Mouse (Mus musculus) right cerebral cortex, postnatal 25 days (tissue): Measurements from ENCODE around the gene Snapc5.

ENCODE experiments used
- DNase-seq: peaks from one replicate; pipeline ENCODE4 v3.0.0; 2022

Gene Snapc5

DNA sequence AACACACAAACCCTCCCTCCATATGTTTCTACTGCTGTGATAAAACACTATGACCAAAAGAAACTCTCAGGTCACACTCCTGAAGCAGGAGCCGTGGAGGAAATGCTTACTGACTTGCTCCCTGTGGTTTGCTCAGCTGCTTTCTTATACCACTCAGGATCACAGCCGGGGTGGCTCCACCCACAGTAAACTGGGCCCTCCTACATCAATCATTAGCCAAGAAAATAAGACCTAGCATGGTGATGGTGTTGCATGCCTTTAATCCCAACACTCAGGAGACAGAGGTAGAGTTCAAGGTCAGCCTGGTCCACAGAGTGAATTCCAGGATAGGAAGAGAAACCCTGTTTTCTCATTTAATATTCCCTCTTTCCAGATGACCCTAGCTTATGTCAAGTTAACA lies 20.8 kb downstream of the Snapc5 start:
- no peak for DNase-seq

GRCm38 (mm10) chr9:64202331-64202730 lies 23.3 kb downstream of the Snapc5 start:
- no peak for DNase-seq

- no peak for DNase-seq
Observed at GRCm38 (mm10) chr9:64202866-64203265, 23.8 kb downstream of the Snapc5 start.

- no peak for DNase-seq
Observed at GRCm38 (mm10) chr9:64207509-64208084, 28.5 kb downstream of the Snapc5 start.

- no peak for DNase-seq
Observed at GRCm38 (mm10) chr9:64214452-64214851, 35.4 kb downstream of the Snapc5 start.

DNA sequence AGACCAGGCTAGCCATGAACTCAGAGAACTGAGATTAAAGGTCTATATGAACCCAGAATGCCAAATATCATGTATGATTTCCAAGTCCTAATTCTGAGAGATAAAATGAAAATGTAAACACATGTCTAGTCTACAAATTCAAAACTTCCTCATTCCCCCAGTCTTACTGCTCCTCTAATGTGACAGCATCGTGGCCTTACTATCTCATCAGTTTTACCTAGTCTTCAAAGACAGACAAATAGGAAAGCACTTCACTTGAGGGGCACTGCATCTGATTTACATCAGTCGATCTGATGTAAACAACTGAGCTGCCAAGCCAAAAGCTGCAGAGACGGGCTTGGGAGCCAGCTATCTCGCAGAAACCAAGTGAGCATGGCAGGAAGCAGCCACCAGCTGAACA lies 37.0 kb downstream of the Snapc5 start:
- no peak for DNase-seq

- DNase-seq: no peak
Observed at GRCm38 (mm10) chr9:64216641-64217040, 37.6 kb downstream of the Snapc5 start.

- DNase-seq: no peak
Observed at GRCm38 (mm10) chr9:64217887-64218286, 38.8 kb downstream of the Snapc5 start.

DNA sequence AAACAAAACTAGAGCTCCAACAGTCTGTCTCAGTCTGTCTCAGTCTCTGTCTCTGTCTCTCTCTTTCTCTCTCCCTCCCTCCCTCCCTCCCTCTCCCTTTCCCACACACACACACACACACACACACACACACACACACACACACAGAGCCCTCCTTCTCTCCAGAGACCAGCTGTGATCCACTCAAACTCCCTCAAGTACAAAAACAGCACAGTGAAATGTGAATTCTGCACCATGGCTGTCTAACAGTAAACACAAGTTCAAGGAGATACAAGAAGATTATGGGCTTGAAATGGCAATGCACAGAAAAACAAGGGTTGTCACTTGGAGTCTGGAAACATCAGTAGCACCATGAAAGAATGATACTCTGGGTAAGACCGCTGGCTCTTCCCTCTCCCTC lies 40.2 kb downstream of the Snapc5 start:
- DNase-seq: no peak

DNA sequence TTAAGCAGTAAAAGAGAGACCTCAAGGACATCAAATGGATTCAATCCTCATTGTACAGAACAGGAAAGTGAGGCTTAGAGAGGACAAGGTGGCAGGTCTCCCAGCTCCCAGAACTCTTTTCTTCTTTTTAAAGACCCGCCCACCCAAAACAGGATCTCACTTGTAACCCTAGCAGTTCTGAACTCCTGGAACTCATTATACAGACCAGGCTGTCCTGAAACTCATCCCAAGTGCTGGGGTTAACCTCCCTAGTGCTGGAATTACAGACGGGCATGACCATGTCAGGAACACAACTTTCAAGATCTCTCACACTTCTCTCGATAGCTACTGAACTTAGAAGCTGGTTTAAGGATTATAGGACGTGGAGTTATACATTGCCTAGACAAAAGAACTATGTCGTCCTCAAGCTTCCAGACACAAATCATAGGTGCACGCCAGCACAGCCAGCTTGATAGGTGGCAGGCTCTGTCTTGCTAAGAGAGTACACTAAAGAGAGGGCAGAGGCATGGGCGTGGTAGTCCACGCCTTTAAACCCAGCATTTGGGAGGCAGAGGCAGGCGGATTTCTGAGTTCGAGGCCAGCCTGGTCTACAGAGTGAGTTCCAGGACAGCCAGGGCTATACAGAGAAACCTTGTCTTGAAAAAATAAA lies 40.8 kb downstream of the Snapc5 start:
- no peak for DNase-seq

- DNase-seq: no peak
Observed at GRCm38 (mm10) chr9:64220603-64221002, 41.5 kb downstream of the Snapc5 start.

DNA sequence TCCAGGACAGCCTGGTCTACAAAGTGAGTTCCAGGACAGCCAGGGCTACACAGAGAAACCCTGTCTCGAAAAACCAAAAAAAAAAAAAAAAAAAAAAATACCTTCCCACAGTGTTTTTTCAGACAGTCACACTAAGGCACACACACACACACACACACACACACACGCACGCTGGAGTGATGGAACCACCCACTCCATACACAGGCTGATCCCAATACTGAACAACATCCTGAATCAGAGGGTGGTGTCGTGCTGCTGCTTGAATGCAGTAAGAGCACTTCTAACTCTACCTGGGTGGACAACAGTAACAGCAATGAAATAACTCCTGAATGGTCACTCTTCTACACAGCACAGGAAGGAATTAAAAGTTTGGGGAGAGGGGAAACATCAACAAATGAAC lies 42.4 kb downstream of the Snapc5 start:
- DNase-seq: no peak

GRCm38 (mm10) chr9:64222098-64222497 lies 43.0 kb downstream of the Snapc5 start:
- DNase-seq: no peak

GRCm38 (mm10) chr9:64225805-64226204 lies 46.7 kb downstream of the Snapc5 start:
- DNase-seq: no peak

GRCm38 (mm10) chr9:64227736-64228135 lies 48.7 kb downstream of the Snapc5 start:
- DNase-seq: no peak

DNA sequence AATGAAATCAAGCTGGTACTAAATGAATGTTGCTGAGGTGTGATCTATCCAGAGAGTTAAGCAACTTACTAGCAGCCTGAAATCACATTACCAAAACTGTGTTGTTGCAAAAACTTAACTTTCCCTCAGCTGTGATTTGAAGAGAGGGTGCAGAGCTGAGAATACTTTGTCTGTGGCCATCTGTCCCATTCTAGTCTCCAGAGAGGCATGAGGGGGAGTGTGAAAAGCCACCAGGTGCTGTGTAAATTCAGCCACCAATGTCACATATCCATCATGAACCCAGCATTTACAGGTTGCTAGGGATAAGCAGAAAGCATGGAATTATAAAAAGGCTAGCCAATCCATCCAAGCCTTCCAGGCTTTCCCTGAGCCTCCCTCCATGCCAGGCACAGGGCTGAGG lies 49.9 kb downstream of the Snapc5 start:
- peak; percentile 33 for DNase-seq

- DNase-seq: no peak
Observed at GRCm38 (mm10) chr9:64231171-64231570, 52.1 kb downstream of the Snapc5 start.

DNA sequence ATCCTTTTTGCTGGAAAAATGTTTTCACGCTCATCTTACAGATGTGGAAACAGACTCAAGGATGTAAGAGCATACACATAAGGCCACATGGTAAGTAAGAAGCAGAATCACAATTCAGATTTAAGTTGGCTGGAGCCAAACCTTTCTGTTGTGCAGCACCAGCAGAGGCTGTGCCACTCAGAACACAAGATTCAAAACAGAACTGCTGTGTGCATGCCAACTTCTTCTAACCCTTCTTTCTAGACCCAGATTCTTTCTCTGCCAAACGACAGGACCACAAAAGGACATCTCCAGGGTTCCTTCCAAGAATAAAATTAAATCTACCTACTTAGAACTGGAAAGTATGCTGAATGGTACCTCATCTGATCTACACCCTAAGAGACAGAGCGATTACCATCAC lies 52.6 kb downstream of the Snapc5 start:
- no peak for DNase-seq

- DNase-seq: no peak
Observed at GRCm38 (mm10) chr9:64232257-64232957, 53.3 kb downstream of the Snapc5 start.
